Mouse (Mus musculus): ENCODE results near the gene 1110032A03Rik. TPM values are rescaled to one million over a fixed set of nuclear protein-coding genes. Genes with fewer than 3 reads are reported as not detected.

Gene 1110032A03Rik
- total RNA-seq, 2 experiments from 2014 or later: 12.5 to 13.9 TPM

- peak in 1 of 2 experiments; percentile 20 for DNase-seq
- intact Hi-C loops (cut with DNase I): no loop called here
These were observed 374 bp upstream of the 1110032A03Rik start for GRCm38 (mm10) chr9:50775662-50776126.

- intact Hi-C loops (cut with DNase I): no loop called here
These were observed 1.3 kb downstream of the 1110032A03Rik start for GRCm38 (mm10) chr9:50774026-50774462.

GRCm38 (mm10) chr9:50770011-50770410 is 5.3 kb downstream of the 1110032A03Rik start:
- DNase-seq: peak; percentile 43 to 48
- intact Hi-C loops (cut with DNase I): no loop called here

More at GRCm38 (mm10) chr9:50774026-50774462, 1.3 kb downstream of the 1110032A03Rik start:
- DNase-seq: no peak

GRCm38 (mm10) chr9:50768107-50769002 is 7.0 kb downstream of the 1110032A03Rik start, which contains the start of gene Fdxacb1:
Fdxacb1 (plus strand) TSS chr9:50768236.
- intact Hi-C loops (cut with DNase I): loop anchor here (5.0 kb wide), 3 partner anchors 71 to 166 kb away; partner anchors contain the start of genes Nkapd1, Pih1d2, Sdhd and Timm8b
- peak; percentile 99 for DNase-seq

GRCm38 (mm10) chr9:50767531-50768106 is 7.7 kb downstream of the 1110032A03Rik start:
- intact Hi-C loops (cut with DNase I): loop anchor here (5.0 kb wide), 3 partner anchors 70 to 165 kb away; partner anchors contain the start of genes Nkapd1, Pih1d2, Sdhd and Timm8b
- peak in 1 of 2 experiments; percentile 29 for DNase-seq

GRCm38 (mm10) chr9:50763331-50763730 is 12.0 kb downstream of the 1110032A03Rik start:
- intact Hi-C loops (cut with DNase I): no loop called here
- peak in 1 of 2 experiments; percentile 48 for DNase-seq

- intact Hi-C loops (cut with DNase I): no loop called here
- no peak for DNase-seq
These were observed 13.6 kb downstream of the 1110032A03Rik start for GRCm38 (mm10) chr9:50761520-50762243.

- intact Hi-C loops (cut with DNase I): no loop called here
- DNase-seq: no peak
These were observed 18.6 kb downstream of the 1110032A03Rik start for GRCm38 (mm10) chr9:50756711-50757110.

- DNase-seq: peak; percentile 43 to 44
- intact Hi-C loops (cut with DNase I): loop anchor here (1.0 kb wide), 1 partner anchor 31 kb away; no protein-coding TSS in a partner anchor
These were observed 21.4 kb downstream of the 1110032A03Rik start for GRCm38 (mm10) chr9:50753947-50754346.

- intact Hi-C loops (cut with DNase I): loop anchor here (1.0 kb wide), 1 partner anchor 30 kb away; no protein-coding TSS in a partner anchor
- DNase-seq: peak; percentile 95 to 96
These were observed 22.3 kb downstream of the 1110032A03Rik start for GRCm38 (mm10) chr9:50752784-50753615.

- DNase-seq: peak; percentile 82 to 84
- intact Hi-C loops (cut with DNase I): no loop called here
These were observed 23.2 kb downstream of the 1110032A03Rik start, which contains the start of gene Hspb2 for GRCm38 (mm10) chr9:50752054-50752602. Hspb2 (minus strand) TSS chr9:50752354.

- intact Hi-C loops (cut with DNase I): no loop called here
- peak; percentile 49 to 50 for DNase-seq
These were observed 24.0 kb downstream of the 1110032A03Rik start, which contains the start of gene Cryab for GRCm38 (mm10) chr9:50751323-50751722. Cryab (plus strand) TSS chr9:50751325.

- peak in 1 of 2 experiments; percentile 48 for DNase-seq
- intact Hi-C loops (cut with DNase I): no loop called here
These were observed 24.6 kb downstream of the 1110032A03Rik start for GRCm38 (mm10) chr9:50750706-50751105.

GRCm38 (mm10) chr9:50746214-50746677 is 29.1 kb downstream of the 1110032A03Rik start, which contains the start of gene 2310030G06Rik:
2310030G06Rik (minus strand) TSS chr9:50746536.
- DNase-seq: peak in 1 of 2 experiments; percentile 46
- intact Hi-C loops (cut with DNase I): no loop called here

GRCm38 (mm10) chr9:50745806-50746205 is 29.5 kb downstream of the 1110032A03Rik start:
- intact Hi-C loops (cut with DNase I): no loop called here

GRCm38 (mm10) chr9:50742744-50743143 is 32.6 kb downstream of the 1110032A03Rik start:
- DNase-seq: no peak
- intact Hi-C loops (cut with DNase I): no loop called here

More at GRCm38 (mm10) chr9:50745806-50746205, 29.5 kb downstream of the 1110032A03Rik start:
- no peak for DNase-seq

GRCm38 (mm10) chr9:50742261-50742660 is 33.1 kb downstream of the 1110032A03Rik start:
- intact Hi-C loops (cut with DNase I): no loop called here
- no peak for DNase-seq
